Mouse (Mus musculus) thymus, postnatal 10 days (tissue): ENCODE measurements around the gene Hsd17b6.

Source experiments
- DNase-seq, 2 experiments: peaks; one replicate each; pipeline ENCODE4 v3.0.0; 2021; ENCODE audit warnings: low spot score in 2 of 2

The Hsd17b6 gene

GRCm38 (mm10) chr10:128005479-128005878 is 1.9 kb downstream of the Hsd17b6 start:
- no peak for DNase-seq

GRCm38 (mm10) chr10:128004918-128005317 is 2.5 kb downstream of the Hsd17b6 start:
- DNase-seq = no peak

- no peak for DNase-seq
These were observed 4.1 kb downstream of the Hsd17b6 start for GRCm38 (mm10) chr10:128003281-128003801.

GRCm38 (mm10) chr10:127998260-127998659 is 9.2 kb downstream of the Hsd17b6 start:
- no peak for DNase-seq

GRCm38 (mm10) chr10:127996690-127997089 is 10.7 kb downstream of the Hsd17b6 start:
- no peak for DNase-seq

- DNase-seq = no peak
These were observed 21.8 kb downstream of the Hsd17b6 start for GRCm38 (mm10) chr10:127985601-127986000.

- no peak for DNase-seq
These were observed 22.8 kb downstream of the Hsd17b6 start for GRCm38 (mm10) chr10:127984650-127985049.

- DNase-seq = no peak
These were observed 31.9 kb downstream of the Hsd17b6 start for GRCm38 (mm10) chr10:127975503-127975902.

- no peak for DNase-seq
These were observed 33.3 kb downstream of the Hsd17b6 start for GRCm38 (mm10) chr10:127974062-127974461.

- peak in 1 of 2 experiments; percentile 8 for DNase-seq
These were observed 36.3 kb downstream of the Hsd17b6 start for GRCm38 (mm10) chr10:127971135-127971534.

- DNase-seq = no peak
These were observed 37.0 kb downstream of the Hsd17b6 start for GRCm38 (mm10) chr10:127970359-127970831.

- no peak for DNase-seq
These were observed 37.6 kb downstream of the Hsd17b6 start for GRCm38 (mm10) chr10:127969820-127970219.

GRCm38 (mm10) chr10:127966506-127966905 is 40.9 kb downstream of the Hsd17b6 start:
- no peak for DNase-seq

GRCm38 (mm10) chr10:127964004-127964403 is 43.4 kb downstream of the Hsd17b6 start:
- DNase-seq = no peak

- DNase-seq = no peak
These were observed 45.0 kb downstream of the Hsd17b6 start for GRCm38 (mm10) chr10:127962451-127962850.

- no peak for DNase-seq
These were observed 48.2 kb downstream of the Hsd17b6 start for GRCm38 (mm10) chr10:127959161-127959679.

GRCm38 (mm10) chr10:127956168-127956816 is 51.1 kb downstream of the Hsd17b6 start:
- peak; percentile 23 to 75 for DNase-seq

GRCm38 (mm10) chr10:127955034-127955433 is 52.4 kb downstream of the Hsd17b6 start:
- no peak for DNase-seq

- no peak for DNase-seq
These were observed 55.6 kb downstream of the Hsd17b6 start for GRCm38 (mm10) chr10:127951821-127952220.

GRCm38 (mm10) chr10:127951390-127951789 is 56.0 kb downstream of the Hsd17b6 start:
- no peak for DNase-seq

GRCm38 (mm10) chr10:127949596-127950130 is 57.7 kb downstream of the Hsd17b6 start:
- no peak for DNase-seq

- peak; percentile 14 to 52 for DNase-seq
These were observed 61.9 kb downstream of the Hsd17b6 start for GRCm38 (mm10) chr10:127945432-127946064.
